Mouse (Mus musculus): Measurements from ENCODE around the gene Tmub2. TPM values are rescaled to one million over a fixed set of nuclear protein-coding genes. Genes with fewer than 3 reads are reported as not detected.
"Not testable (repeated sequence)": the region's sequence is repeated elsewhere in the genome, so short reads cannot be mapped to it uniquely, and the experiment has no call there.

The Tmub2 gene
- polyA plus RNA-seq, 1 experiment: 48.3 TPM

DNA sequence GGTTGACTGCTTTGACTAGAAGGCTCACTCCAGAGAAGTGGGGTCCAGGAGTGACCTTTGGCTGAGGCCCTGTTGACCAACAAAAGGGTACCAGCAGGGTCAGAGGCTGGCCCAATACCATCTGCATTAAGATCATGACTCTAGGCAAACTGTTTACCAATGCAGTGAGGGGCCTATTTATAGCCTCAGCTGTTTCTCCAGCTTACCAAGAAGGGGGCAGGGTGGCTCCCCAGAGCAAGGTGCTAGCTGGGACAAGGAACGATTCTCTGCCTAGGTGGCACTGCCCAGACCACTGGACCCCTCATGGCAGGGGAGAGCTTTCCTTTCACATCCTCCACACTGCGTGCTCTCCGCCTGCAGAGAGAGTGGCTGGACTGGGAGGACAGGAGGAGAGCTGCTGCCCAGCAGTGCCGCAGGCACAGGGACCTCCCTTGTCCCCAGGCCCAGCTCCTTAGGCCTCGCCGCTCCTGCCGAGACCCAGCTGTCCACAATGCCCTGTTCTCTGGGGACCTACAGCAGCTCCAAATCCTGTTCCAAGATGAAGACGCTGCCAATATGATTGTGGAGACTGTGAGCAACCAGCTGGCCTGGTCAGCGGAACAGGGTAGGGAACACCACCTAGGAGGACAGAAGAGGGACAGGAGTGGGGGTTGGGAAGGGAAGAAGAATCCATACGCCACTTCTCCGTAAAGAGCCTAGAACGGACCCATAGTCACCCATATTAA is 16.0 kb upstream of the Tmub2 start, which contains the start of gene Asb16:
Gene Asb16, plus strand, starts transcription at position 224 of the 725 bp plus-strand sequence.
- H3K4me1 ChIP-seq: peaks cover 21% of the 10 kb centered on the region
- peak within 1 kb of the TSS; percentile 72 for H3K4me3 ChIP-seq (replicated peaks)
- TF ChIP-seq GATA1 (IDR thresholded peaks at IDR 0.05; ENCODE audit: borderline replicate concordance, low read length): no peak
- TF ChIP-seq FLI1 (IDR thresholded peaks at IDR 0.05; ENCODE audit: low read length): no peak
- no peaks in the 10 kb centered on the region for H3K9me3 ChIP-seq
- H3K27me3 ChIP-seq (replicated peaks): peaks cover 15% of the 10 kb centered on the region
- peaks cover 17% of the 10 kb centered on the region for H3K36me3 ChIP-seq (replicated peaks; ENCODE audit: low read length)

DNA sequence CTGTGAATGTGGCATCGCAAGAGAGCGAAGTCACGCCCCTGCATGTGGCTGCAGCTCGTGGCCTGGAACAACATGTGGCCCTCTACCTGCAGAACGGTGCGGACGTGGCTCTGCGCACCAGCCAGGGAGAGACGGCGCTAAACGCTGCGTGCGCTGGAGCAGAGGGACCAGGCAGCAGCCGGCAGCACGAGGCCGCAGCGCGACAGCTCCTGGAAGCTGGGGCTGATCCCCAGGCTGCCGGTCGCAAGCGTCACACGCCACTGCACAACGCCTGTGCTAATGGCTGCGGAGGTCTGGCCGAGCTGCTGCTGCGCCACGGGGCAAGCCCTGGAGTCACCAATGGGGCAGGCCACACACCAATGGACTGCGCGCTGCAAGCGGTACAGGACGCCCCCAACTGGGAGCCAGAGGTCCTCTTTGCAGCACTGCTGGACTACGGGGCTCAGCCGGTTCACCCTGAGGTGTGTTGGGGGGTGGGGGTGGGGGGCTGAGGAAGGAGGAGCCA is 8.3 kb upstream of the Tmub2 start:
- Histone ChIP-seq H3K36me3 (replicated peaks; ENCODE audit: low read length) (no peaks in the 10 kb centered on the region), H3K9me3 (no peaks in the 10 kb centered on the region), H3K4me1 (peaks cover 12% of the 10 kb centered on the region), H3K27me3 (replicated peaks) (peaks cover 25% of the 10 kb centered on the region), H3K4me3 (replicated peaks) (peak overlapping the region; percentile 76)
- TF ChIP-seq FLI1 (IDR thresholded peaks at IDR 0.05; ENCODE audit: low read length): no peak
- no peak for TF ChIP-seq GATA1 (IDR thresholded peaks at IDR 0.05; ENCODE audit: borderline replicate concordance, low read length)

DNA sequence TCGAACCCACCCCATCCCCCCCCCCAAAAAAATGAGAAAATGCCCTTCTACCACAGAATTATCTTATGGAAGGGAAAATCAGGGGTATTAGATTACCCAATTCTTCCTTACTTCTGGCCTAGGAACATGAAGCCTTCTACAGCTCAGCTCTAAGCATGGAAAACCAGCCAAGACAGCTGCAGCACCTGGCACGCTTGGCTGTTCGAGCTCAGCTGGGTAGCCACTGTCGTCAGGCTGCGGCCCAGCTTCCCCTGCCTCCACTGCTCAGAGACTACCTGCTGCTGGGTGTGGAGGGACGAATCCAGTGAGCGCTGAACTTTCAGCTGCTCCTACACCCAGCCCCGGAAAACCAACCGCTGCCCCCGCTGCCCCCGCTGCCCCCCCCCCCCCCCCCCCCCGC is 7.0 kb upstream of the Tmub2 start:
- H3K9me3 ChIP-seq: no peaks in the 10 kb centered on the region
- no peaks in the 10 kb centered on the region for H3K36me3 ChIP-seq (replicated peaks; ENCODE audit: low read length)
- TF ChIP-seq GATA1 (IDR thresholded peaks at IDR 0.05; ENCODE audit: borderline replicate concordance, low read length) (no peak), FLI1 (IDR thresholded peaks at IDR 0.05; ENCODE audit: low read length) (no peak)
- peaks cover 20% of the 10 kb centered on the region for H3K27me3 ChIP-seq (replicated peaks)
- H3K4me1 ChIP-seq: peaks cover 12% of the 10 kb centered on the region
- no peak overlapping the region for H3K4me3 ChIP-seq (replicated peaks)

DNA sequence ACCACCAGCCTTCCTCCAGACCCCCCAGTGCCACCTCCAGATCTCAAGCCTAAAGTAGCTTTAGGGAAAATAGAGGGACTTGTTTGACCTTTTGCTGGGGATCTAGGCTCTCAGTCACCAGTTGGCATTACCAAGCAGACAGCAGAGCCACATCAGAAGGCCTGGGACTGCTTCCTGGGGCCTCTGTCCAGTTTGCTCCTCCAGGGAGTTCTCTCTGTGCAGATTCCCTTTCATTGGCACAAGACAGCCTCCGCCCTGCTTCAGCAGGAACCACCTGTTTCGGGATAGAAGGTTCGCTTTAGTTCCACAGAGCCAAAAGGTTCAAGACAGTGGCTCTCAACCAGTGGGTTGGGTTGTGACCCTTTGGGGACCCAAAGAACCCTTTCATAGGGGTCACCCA is 5.1 kb upstream of the Tmub2 start:
- Histone ChIP-seq H3K4me3 (replicated peaks) (no peak overlapping the region), H3K9me3 (no peaks in the 10 kb centered on the region), H3K4me1 (peaks cover 12% of the 10 kb centered on the region), H3K27me3 (replicated peaks) (peaks cover 18% of the 10 kb centered on the region), H3K36me3 (replicated peaks; ENCODE audit: low read length) (no peaks in the 10 kb centered on the region)
- no peak for TF ChIP-seq GATA1 (IDR thresholded peaks at IDR 0.05; ENCODE audit: borderline replicate concordance, low read length)

DNA sequence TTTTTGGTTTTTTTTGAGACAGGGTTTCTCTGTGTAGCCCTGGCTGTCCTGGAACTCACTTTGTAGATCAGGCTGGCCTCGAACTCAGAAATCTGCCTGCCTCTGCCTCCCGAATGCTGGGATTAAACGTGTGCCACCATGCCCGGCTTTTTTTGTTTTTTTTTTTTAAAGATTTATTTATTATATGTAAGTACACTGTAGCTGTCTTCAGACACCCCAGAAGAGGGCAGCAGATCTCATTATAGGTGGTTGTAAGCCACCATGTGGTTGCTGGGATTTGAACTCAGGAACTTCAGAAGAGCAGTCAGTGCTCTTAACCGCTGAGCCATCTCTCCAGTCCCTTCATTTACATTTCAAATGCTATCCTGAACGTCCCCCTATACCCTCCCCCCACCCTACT is 4.5 kb upstream of the Tmub2 start:
- H3K9me3 ChIP-seq; H3K4me3 ChIP-seq (replicated peaks); H3K36me3 ChIP-seq (replicated peaks; ENCODE audit: low read length); H3K4me1 ChIP-seq: not testable (repeated sequence)
- peaks cover 16% of the 10 kb centered on the region for H3K27me3 ChIP-seq (replicated peaks)

DNA sequence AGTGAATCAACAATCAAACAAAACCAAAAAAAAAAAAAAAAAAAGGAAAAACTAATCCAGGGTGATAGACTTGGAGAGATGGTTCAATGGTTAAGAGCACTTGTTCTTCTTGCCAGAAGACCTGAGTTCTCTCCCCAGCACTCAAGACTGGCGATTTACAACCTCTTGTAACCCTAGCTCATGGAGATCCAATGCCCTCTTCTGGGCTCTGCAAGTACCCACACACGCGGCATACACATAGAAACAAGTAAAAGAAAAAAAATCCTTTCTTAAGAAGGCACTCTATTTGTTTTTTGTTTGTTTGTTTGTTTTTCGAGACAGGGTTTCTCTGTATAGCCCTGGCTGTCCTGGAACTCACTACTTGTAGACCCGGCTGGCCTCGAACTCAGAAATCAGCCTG is 809 bp upstream of the Tmub2 start:
- TF ChIP-seq GATA1 (IDR thresholded peaks at IDR 0.05; ENCODE audit: borderline replicate concordance, low read length) (no peak), FLI1 (IDR thresholded peaks at IDR 0.05; ENCODE audit: low read length) (no peak)
- Histone ChIP-seq H3K4me3 (replicated peaks) (peak overlapping the region; percentile 97), H3K27me3 (replicated peaks) (no peaks in the 10 kb centered on the region), H3K36me3 (replicated peaks; ENCODE audit: low read length) (peaks cover 25% of the 10 kb centered on the region), H3K9me3 (no peaks in the 10 kb centered on the region), H3K4me1 (peaks cover 36% of the 10 kb centered on the region)

DNA sequence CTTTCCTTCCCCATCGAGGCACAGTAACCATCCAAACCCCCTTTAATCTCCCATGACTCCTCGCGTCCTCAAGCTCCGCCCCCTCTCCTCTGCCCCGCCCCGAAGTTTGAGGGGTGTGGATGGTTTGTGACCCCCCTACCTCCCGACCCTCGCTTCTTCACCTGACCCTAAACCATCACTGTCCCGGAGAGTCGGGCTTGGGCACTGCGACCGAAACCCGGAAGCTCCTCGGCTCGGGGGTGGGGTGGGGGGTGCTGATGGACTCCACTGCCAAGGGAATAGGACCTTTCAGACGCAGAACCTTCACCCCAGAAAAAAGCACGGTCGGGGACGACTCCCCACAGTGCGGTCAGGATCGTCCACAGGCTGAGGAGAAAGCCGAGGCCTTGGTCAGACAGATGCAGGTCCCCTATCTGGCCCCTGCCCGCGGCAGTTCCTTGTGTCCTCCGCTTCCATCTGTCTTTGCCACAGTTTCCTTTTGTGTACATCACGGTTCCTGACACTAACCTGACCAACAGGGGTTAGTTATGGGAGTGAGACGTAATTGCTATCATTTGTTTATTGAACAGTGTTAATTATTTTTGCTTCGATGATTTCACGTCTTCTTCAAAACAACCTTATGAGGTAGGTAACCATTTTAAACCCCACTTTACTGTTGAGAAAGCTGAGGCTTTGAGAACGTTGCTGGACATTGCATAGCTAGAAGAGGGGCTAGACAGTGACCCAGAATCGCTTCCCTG is 534 bp downstream of the Tmub2 start:
- peak overlapping the region; percentile 97 for H3K4me3 ChIP-seq (replicated peaks)
- TF ChIP-seq FLI1 (IDR thresholded peaks at IDR 0.05; ENCODE audit: low read length) (no peak), GATA1 (IDR thresholded peaks at IDR 0.05; ENCODE audit: borderline replicate concordance, low read length) (no peak)
- peaks cover 48% of the 10 kb centered on the region for H3K4me1 ChIP-seq
- H3K27me3 ChIP-seq (replicated peaks): no peaks in the 10 kb centered on the region
- peaks cover 38% of the 10 kb centered on the region for H3K36me3 ChIP-seq (replicated peaks; ENCODE audit: low read length)
- no peaks in the 10 kb centered on the region for H3K9me3 ChIP-seq

DNA sequence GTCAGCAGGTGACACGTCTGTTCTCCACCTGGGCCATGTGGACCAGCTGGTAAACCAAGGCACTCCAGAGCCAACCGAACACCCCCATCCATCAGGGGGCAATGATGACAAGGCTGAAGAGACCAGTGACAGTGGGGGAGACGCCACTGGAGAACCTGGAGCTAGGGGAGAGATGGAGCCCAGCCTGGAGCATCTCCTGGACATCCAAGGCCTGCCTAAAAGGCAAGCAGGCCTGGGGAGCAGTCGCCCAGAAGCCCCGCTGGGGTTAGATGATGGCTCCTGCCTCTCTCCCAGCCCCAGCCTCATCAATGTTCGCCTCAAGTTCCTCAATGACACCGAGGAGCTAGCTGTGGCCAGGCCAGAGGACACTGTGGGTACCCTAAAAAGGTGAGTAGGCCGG is 2.8 kb downstream of the Tmub2 start:
- H3K4me1 ChIP-seq: peaks cover 64% of the 10 kb centered on the region
- H3K27me3 ChIP-seq (replicated peaks): no peaks in the 10 kb centered on the region
- TF ChIP-seq FLI1 (IDR thresholded peaks at IDR 0.05; ENCODE audit: low read length) (no peak), GATA1 (IDR thresholded peaks at IDR 0.05; ENCODE audit: borderline replicate concordance, low read length) (no peak)
- H3K9me3 ChIP-seq: no peaks in the 10 kb centered on the region
- H3K4me3 ChIP-seq (replicated peaks): peak overlapping the region; percentile 50
- H3K36me3 ChIP-seq (replicated peaks; ENCODE audit: low read length): peaks cover 61% of the 10 kb centered on the region

DNA sequence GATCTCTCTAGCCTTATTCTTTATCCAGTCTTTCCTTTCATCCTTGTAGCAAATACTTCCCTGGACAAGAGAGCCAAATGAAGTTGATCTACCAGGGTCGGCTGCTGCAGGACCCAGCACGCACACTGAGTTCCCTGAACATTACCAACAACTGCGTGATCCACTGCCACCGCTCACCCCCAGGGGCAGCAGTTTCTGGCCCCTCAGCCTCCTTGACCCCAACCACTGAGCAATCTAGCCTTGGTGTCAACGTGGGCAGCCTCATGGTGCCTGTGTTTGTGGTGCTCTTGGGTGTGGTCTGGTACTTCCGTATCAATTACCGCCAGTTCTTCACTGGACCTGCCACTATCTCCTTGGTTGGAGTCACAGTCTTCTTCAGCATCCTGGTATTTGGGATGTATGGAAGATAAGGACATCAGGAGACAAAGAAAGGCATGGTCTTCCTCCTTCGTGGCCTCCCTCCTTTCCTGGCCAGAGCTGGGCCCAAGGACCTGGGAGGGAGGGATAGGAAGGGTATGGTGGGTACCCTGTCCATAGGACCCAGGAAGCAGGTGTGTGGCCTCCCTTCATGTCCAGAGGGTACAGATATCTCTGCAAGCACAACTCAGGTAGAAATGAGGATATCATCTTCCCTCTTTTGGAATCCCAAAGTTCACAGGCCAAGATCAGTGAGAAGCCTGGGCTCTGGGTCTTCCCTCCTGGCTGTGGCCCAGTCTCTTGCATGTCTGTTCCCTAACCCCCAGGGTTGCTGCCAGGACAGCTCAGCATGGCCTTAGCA is 3.5 kb downstream of the Tmub2 start:
- no peak overlapping the region for H3K4me3 ChIP-seq (replicated peaks)
- no peaks in the 10 kb centered on the region for H3K9me3 ChIP-seq
- peaks cover 64% of the 10 kb centered on the region for H3K4me1 ChIP-seq
- TF ChIP-seq FLI1 (IDR thresholded peaks at IDR 0.05; ENCODE audit: low read length) (no peak), GATA1 (IDR thresholded peaks at IDR 0.05; ENCODE audit: borderline replicate concordance, low read length) (no peak)
- H3K36me3 ChIP-seq (replicated peaks; ENCODE audit: low read length): peaks cover 68% of the 10 kb centered on the region
- no peaks in the 10 kb centered on the region for H3K27me3 ChIP-seq (replicated peaks)
